Mouse (Mus musculus): Measurements from ENCODE around the gene Nova2. TPM values are rescaled to one million over a fixed set of nuclear protein-coding genes. Genes with fewer than 3 reads are reported as not detected.

Gene Nova2
- total RNA-seq, 1 experiment from 2014 or later, result 0.14 TPM

DNA sequence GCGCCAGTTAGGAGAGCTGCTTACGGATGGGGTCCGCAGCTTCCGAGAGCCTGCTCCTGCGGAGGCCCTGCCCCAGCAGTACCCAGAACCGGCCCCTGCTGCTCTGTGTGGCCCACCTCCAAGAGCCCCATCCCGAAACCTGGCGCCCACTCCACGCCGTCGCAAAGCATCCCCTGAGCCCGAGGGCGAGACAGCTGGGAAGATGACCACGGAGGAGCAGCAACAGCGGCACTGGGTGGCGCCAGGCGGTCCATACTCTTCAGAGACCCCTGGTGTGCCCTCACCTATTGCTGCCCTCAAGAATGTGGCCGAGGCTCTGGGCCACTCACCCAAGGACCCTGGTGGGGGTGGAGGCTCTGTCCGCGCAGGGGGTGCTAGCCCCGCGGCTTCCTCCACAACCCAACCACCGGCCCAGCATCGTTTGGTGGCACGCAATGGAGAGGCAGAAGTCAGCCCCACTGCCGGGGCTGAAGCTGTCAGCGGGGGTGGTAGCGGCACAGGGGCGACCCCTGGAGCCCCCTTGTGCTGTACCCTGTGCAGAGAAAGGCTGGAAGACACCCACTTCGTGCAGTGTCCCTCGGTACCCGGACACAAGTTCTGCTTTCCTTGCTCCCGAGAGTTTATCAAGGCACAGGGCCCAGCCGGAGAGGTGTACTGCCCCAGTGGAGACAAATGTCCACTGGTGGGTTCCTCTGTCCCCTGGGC, 79.9 kb downstream of the Nova2 start:
- ATAC-seq (replicated peaks; ENCODE audit: low read depth, poor library complexity, severe bottlenecking), result no peak

DNA sequence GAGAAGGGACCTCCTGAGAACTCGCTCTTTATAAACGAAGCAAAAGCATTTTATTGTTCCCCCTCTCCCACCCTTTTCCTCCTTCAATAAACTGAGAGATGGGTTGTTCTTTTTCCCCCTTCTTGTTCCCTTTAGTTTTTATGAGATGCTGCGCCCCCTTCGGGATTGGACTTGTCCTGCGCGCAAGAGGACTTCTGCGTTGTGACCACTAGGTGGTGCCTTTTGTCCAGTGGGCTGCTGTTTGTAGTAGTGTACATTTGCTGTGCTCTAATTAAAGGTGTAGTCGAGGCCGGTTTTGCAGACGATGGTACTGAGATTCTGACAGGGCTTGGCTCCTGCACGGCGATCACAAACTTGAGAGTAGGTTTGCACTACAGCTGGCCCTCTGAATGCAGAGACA, 80.8 kb downstream of the Nova2 start:
- peak; percentile 50 for ATAC-seq (replicated peaks; ENCODE audit: low read depth, poor library complexity, severe bottlenecking)

DNA sequence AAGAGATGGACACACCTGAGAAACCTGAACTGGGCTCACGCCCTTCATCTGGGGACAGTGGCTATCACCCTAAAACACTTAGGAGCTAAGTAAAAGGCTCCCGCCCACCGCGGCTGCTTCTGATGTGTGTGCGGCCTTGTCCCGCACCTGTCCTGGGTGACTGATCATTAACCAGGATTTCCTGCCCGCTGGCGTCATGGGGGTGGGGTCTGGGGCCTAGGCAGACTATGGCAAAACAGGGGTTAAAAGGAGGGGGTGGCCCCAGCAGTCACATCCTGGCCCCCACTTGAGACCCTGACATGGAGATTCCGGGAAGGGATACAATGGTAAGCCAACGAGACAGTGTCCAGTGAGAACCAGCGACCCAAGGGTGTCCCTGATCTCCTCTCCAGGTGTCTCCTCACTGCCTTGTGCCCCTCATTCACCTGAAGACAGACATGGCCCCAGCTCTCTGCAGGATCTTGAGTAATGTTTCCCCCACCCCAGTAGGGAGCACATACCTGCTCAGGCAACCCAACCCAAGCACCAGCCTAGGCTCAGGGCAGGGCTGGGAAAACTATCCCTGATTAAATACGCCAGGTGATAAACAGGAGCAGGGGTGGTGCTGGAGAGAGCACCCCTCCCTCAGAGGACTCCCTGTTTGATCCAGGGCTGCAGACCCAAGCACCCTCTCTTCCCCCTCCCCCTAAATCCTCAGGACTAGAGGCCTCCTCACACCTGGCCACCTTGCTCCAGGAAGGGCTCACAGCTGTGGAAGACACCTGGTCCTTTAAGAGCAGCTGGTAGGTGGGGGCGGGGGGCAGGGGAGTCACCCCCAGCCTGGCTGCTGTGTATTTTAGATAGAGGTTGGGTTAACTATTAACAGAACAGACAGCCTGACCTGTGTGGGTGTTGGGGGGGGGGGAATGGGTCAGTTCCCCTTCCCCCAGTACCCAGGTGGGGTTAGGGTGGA, 81.6 kb downstream of the Nova2 start:
- ATAC-seq (replicated peaks; ENCODE audit: low read depth, poor library complexity, severe bottlenecking), result no peak

DNA sequence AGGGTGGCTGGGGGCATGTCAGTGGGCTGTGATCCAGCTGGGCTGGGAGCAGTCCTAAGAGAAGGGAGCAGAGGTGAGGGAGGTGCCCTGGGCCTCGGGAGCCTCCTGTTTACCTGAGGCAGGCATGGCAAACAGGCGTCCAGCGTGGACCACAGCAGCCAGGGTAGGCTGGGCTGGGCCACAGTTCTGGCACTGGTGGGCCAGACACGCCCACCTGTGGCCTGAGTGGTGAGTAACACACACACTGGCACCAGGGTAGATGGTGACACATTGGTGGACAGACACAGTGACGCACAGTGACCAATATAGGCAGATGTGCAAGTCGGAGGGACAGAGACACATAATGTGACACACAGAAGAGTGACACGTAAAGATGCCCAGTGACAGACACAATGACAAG, 84.9 kb downstream of the Nova2 start:
- ATAC-seq (replicated peaks; ENCODE audit: low read depth, poor library complexity, severe bottlenecking), result no peak

DNA sequence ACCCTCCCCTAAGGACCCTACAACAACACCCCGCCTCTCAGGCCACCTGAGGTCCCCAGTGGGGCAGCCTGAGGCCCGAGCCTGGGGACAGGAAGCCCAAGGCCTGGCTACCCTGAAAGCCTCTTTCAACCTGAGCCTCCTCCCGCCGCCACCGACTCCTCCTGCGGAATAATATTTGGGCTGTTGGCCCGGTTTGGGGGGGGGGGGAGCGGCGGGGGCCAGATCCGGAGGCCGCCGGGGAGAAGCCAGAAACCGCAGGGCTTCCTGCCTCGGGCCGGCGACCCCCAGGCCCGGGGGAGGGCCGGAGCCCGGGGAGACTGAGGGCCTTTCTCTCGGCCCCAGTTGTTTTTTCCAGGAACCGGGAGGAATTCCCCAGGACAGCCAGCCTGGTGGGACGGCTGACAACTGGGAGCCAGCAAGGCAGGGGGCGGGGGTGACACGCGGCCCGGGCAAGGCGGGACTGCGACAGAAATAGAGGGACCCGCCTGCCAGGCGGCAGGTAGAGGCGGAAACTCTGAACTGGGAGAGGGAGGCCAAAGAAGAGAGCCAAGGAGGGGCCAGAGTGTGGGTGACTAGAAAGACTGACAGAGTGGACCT, 86.4 kb downstream of the Nova2 start:
- peak; percentile 44 for ATAC-seq (replicated peaks; ENCODE audit: low read depth, poor library complexity, severe bottlenecking)

DNA sequence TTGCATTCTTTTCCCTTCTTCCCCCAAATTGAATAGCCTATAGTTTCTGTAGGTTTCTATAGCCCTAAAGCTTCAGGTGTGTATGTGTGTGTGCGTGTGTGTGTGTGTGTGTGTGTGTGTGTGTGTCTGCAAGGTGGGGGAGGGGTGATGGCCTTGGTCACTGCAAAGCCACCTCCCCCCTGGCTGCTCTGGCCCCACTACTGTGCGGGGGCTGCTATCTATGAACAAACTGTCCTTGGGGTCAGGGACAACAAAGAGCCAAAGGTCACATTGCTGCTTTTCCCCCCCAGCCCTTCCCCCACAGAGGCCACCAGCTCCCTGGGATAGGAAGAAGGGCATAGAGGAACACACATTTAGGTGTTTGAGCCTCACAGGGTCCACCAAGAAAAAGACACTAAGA, 87.2 kb downstream of the Nova2 start:
- ATAC-seq (replicated peaks; ENCODE audit: low read depth, poor library complexity, severe bottlenecking), result no peak

DNA sequence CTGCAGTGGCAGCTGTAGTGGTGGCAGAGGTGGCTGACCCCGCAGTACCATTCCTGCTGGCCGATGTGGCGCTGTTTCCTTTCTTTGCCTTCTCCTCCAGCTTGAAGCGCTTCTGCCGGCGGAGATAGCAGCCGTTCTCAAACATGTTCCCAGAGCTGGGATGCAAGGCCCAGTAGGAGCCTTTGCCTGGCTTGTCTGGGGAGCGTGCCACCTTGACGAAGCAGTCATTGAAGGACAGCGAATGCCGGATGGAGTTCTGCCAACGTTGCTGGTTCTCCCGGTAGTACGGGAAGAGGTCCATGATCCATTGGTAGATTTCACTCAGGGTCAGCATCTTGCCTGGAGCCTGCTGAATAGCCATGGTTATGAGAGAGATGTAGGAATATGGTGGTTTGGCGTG, 88.8 kb downstream of the Nova2 start:
- no peak for ATAC-seq (replicated peaks; ENCODE audit: low read depth, poor library complexity, severe bottlenecking)

Other genes starting within 250 kb of the Nova2 start
- gene Psg20, start 239.7 kb upstream of the Nova2 start, total RNA-seq (2017), result not detected in 2 replicates
- not detected in 2 replicates for gene Psg22, start 207.8 kb upstream of the Nova2 start, total RNA-seq (2017)
- gene Psg19, start 127.4 kb upstream of the Nova2 start, total RNA-seq (2017), result not detected in 2 replicates
- gene Psg17, start 104.3 kb upstream of the Nova2 start, total RNA-seq (2017), result not detected in 2 replicates
- 0.37 and 0.49 TPM in 2 replicates for gene Mill2, start 85.9 kb upstream of the Nova2 start, total RNA-seq (2017)
- gene Pglyrp1, start 54.6 kb upstream of the Nova2 start, total RNA-seq (2017), result 2.2 and 10.0 TPM in 2 replicates
- gene Ccdc61, start 15.5 kb upstream of the Nova2 start, total RNA-seq (2017), result 16.5 and 19.8 TPM in 2 replicates
- not detected in 2 replicates for gene Nanos2, start 61.5 kb downstream of the Nova2 start, total RNA-seq (2017)
- 0.64 TPM in 1 of 2 replicates, not detected in the other for gene Mypop, start 65.4 kb downstream of the Nova2 start, total RNA-seq (2017)
- gene Irf2bp1, start 78.2 kb downstream of the Nova2 start, total RNA-seq (2017), result 13.1 and 14.6 TPM in 2 replicates
- gene Foxa3, start 97.7 kb downstream of the Nova2 start, total RNA-seq (2017), result 0.50 TPM in 1 of 2 replicates, not detected in the other
- gene Sympk, start 98.5 kb downstream of the Nova2 start, total RNA-seq (2017), result 48.9 and 54.0 TPM in 2 replicates
- gene Rsph6a, start 128.8 kb downstream of the Nova2 start, total RNA-seq (2017), result not detected in 2 replicates
- 6.3 and 12.7 TPM in 2 replicates for gene Dmwd, start 150.3 kb downstream of the Nova2 start, total RNA-seq (2017)
- 0.32 TPM in 1 of 2 replicates, not detected in the other for gene Dmpk, start 158.0 kb downstream of the Nova2 start, total RNA-seq (2017)
- 3.1 and 5.1 TPM in 2 replicates for gene Six5, start 168.7 kb downstream of the Nova2 start, total RNA-seq (2017)
- 0.68 and 1.5 TPM in 2 replicates for gene Gm4969, start 192.5 kb downstream of the Nova2 start, total RNA-seq (2017)
- 5.7 and 6.6 TPM in 2 replicates for gene Fbxo46, start 194.0 kb downstream of the Nova2 start, total RNA-seq (2017)
- 3.7 and 5.4 TPM in 2 replicates for gene Qpctl, start 223.4 kb downstream of the Nova2 start, total RNA-seq (2017)
- gene Snrpd2, start 223.8 kb downstream of the Nova2 start, total RNA-seq (2017), result 73.5 and 79.5 TPM in 2 replicates
- not detected in 2 replicates for gene Gipr, start 240.2 kb downstream of the Nova2 start, total RNA-seq (2017)

Measured in common myeloid progenitor, adult 5-6 weeks (primary cell).